Mouse (Mus musculus): ENCODE measurements at regions not wholly inside any gene's neighbourhood (a gene's known extent, or its start where the extent isn't known, plus 50 kb on each side); places are given as distances from the start of the nearest gene placed in this dataset.

GRCm38 (mm10) chr16:25087741-25088648, 198.6 kb upstream of the Tprg start:
- CTCF ChIA-PET: no interaction called here

- CTCF ChIA-PET: no interaction called here
Measured at GRCm38 (mm10) chr16:25088649-25089019, 198.0 kb upstream of the Tprg start.

- CTCF ChIA-PET: no interaction called here
Measured at GRCm38 (mm10) chr16:25104165-25104564, 182.5 kb upstream of the Tprg start.

GRCm38 (mm10) chr16:25104603-25105002, 182.0 kb upstream of the Tprg start:
- CTCF ChIA-PET: no interaction called here

GRCm38 (mm10) chr16:25140164-25140563, 146.5 kb upstream of the Tprg start:
- CTCF ChIA-PET: no interaction called here

GRCm38 (mm10) chr16:25147486-25147885, 139.1 kb upstream of the Tprg start:
- CTCF ChIA-PET: no interaction called here

GRCm38 (mm10) chr16:25149186-25149585, 137.4 kb upstream of the Tprg start:
- CTCF ChIA-PET: no interaction called here

GRCm38 (mm10) chr16:25176870-25177269, 109.7 kb upstream of the Tprg start:
- CTCF ChIA-PET: interaction anchor here (0.6 kb wide), 1 partner anchor 71 kb away, joined by 3 read pairs; no protein-coding TSS in a partner anchor

GRCm38 (mm10) chr16:25178055-25178454, 108.6 kb upstream of the Tprg start:
- CTCF ChIA-PET: no interaction called here

- CTCF ChIA-PET: no interaction called here
Measured at GRCm38 (mm10) chr16:25181939-25182338, 104.7 kb upstream of the Tprg start.

GRCm38 (mm10) chr16:25197079-25197478, 89.5 kb upstream of the Tprg start:
- CTCF ChIA-PET: no interaction called here

GRCm38 (mm10) chr16:25198844-25199243, 87.8 kb upstream of the Tprg start:
- CTCF ChIA-PET: no interaction called here

GRCm38 (mm10) chr16:25199984-25200383, 86.6 kb upstream of the Tprg start:
- CTCF ChIA-PET: no interaction called here

GRCm38 (mm10) chr16:25201094-25201770, 85.4 kb upstream of the Tprg start:
- CTCF ChIA-PET: no interaction called here

- CTCF ChIA-PET: no interaction called here
Measured at GRCm38 (mm10) chr16:25213250-25213649, 73.4 kb upstream of the Tprg start.

GRCm38 (mm10) chr16:25220552-25220951, 66.1 kb upstream of the Tprg start:
- CTCF ChIA-PET: no interaction called here

GRCm38 (mm10) chr16:25224801-25225200, 61.8 kb upstream of the Tprg start:
- CTCF ChIA-PET: no interaction called here
